Mouse (Mus musculus): ENCODE measurements around the gene Eda. TPM values are rescaled to one million over a fixed set of nuclear protein-coding genes. Genes with fewer than 3 reads are reported as not detected.

Eda gene
- polyA plus RNA-seq, 1 experiment = 1.9 TPM

DNA sequence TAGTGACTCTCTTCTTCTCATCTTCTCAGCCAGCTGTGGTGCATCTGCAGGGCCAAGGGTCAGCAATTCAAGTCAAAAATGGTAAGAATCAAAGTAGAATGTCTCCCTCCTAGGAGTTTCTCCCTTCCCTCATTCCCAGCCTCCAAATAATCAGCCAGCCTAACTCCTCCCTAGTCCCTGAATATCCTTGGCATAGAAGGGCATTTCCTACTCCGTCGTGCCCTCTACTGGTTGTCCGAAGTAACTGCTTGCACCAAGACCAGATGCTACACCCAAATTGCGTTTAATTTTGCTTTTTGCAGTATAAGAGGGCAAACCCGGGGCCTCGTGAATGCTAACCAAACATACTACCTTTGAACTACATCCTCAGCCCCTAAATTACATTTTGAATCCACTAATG lies 416.9 kb downstream of the Eda start:
- Histone ChIP-seq H3K9me3 (replicated peaks; ENCODE audit: control insufficient read depth, insufficient read depth, low read length, poor library complexity, severe bottlenecking) (no peaks in the 10 kb centered on the region), H3K27ac (ENCODE audit: insufficient read depth, low read length) (no peak overlapping the region), H3K36me3 (ENCODE audit: control insufficient read depth, insufficient read depth, low read length, poor library complexity, severe bottlenecking) (no peaks in the 10 kb centered on the region), H3K9ac (ENCODE audit: low read depth, poor library complexity, severe bottlenecking) (no peak overlapping the region), H3K27me3 (ENCODE audit: control insufficient read depth, insufficient read depth, low read length, poor library complexity, severe bottlenecking) (no peaks in the 10 kb centered on the region), H3K4me1 (ENCODE audit: control insufficient read depth, insufficient read depth, low read length) (no peaks in the 10 kb centered on the region), H3K4me3 (ENCODE audit: low read depth, low read length) (no peak overlapping the region)
- TF ChIP-seq POLR2A (IDR thresholded peaks at IDR 0.05; ENCODE audit: insufficient read depth, low read length) (no peak), CTCF (IDR thresholded peaks at IDR 0.05; ENCODE audit: low read depth, low read length) (peak; percentile 7)

GRCm38 (mm10) chrX:100394223-100394861 lies 418.9 kb downstream of the Eda start:
- Histone ChIP-seq H3K27ac (ENCODE audit: insufficient read depth, low read length) (no peak overlapping the region), H3K9me3 (replicated peaks; ENCODE audit: control insufficient read depth, insufficient read depth, low read length, poor library complexity, severe bottlenecking) (no peaks in the 10 kb centered on the region), H3K9ac (ENCODE audit: low read depth, poor library complexity, severe bottlenecking) (no peak overlapping the region), H3K4me3 (ENCODE audit: low read depth, low read length) (no peak overlapping the region), H3K36me3 (ENCODE audit: control insufficient read depth, insufficient read depth, low read length, poor library complexity, severe bottlenecking) (no peaks in the 10 kb centered on the region), H3K27me3 (ENCODE audit: control insufficient read depth, insufficient read depth, low read length, poor library complexity, severe bottlenecking) (no peaks in the 10 kb centered on the region), H3K4me1 (ENCODE audit: control insufficient read depth, insufficient read depth, low read length) (no peaks in the 10 kb centered on the region)
- TF ChIP-seq CTCF (IDR thresholded peaks at IDR 0.05; ENCODE audit: low read depth, low read length) = no peak
- TF ChIP-seq POLR2A (IDR thresholded peaks at IDR 0.05; ENCODE audit: insufficient read depth, low read length) = no peak
- no peak for TF ChIP-seq EP300 (IDR thresholded peaks at IDR 0.05; ENCODE audit: insufficient read depth, low read depth, low read length)

- Histone ChIP-seq H3K9me3 (replicated peaks; ENCODE audit: control insufficient read depth, insufficient read depth, low read length, poor library complexity, severe bottlenecking) (no peaks in the 10 kb centered on the region), H3K36me3 (ENCODE audit: control insufficient read depth, insufficient read depth, low read length, poor library complexity, severe bottlenecking) (no peaks in the 10 kb centered on the region), H3K4me3 (ENCODE audit: low read depth, low read length) (no peak overlapping the region), H3K27me3 (ENCODE audit: control insufficient read depth, insufficient read depth, low read length, poor library complexity, severe bottlenecking) (no peaks in the 10 kb centered on the region), H3K27ac (ENCODE audit: insufficient read depth, low read length) (no peak overlapping the region), H3K4me1 (ENCODE audit: control insufficient read depth, insufficient read depth, low read length) (no peaks in the 10 kb centered on the region), H3K9ac (ENCODE audit: low read depth, poor library complexity, severe bottlenecking) (no peak overlapping the region)
- TF ChIP-seq CTCF (IDR thresholded peaks at IDR 0.05; ENCODE audit: low read depth, low read length) (peak; percentile 53), POLR2A (IDR thresholded peaks at IDR 0.05; ENCODE audit: insufficient read depth, low read length) (no peak)
Measured at GRCm38 (mm10) chrX:100395026-100395425, 419.6 kb downstream of the Eda start.

- TF ChIP-seq EP300 (IDR thresholded peaks at IDR 0.05; ENCODE audit: insufficient read depth, low read depth, low read length) (no peak), CTCF (IDR thresholded peaks at IDR 0.05; ENCODE audit: low read depth, low read length) (no peak), POLR2A (IDR thresholded peaks at IDR 0.05; ENCODE audit: insufficient read depth, low read length) (no peak)
- Histone ChIP-seq H3K27me3 (ENCODE audit: control insufficient read depth, insufficient read depth, low read length, poor library complexity, severe bottlenecking) (no peaks in the 10 kb centered on the region), H3K27ac (ENCODE audit: insufficient read depth, low read length) (no peak overlapping the region), H3K4me1 (ENCODE audit: control insufficient read depth, insufficient read depth, low read length) (no peaks in the 10 kb centered on the region), H3K9me3 (replicated peaks; ENCODE audit: control insufficient read depth, insufficient read depth, low read length, poor library complexity, severe bottlenecking) (no peaks in the 10 kb centered on the region), H3K4me3 (ENCODE audit: low read depth, low read length) (no peak overlapping the region), H3K36me3 (ENCODE audit: control insufficient read depth, insufficient read depth, low read length, poor library complexity, severe bottlenecking) (no peaks in the 10 kb centered on the region), H3K9ac (ENCODE audit: low read depth, poor library complexity, severe bottlenecking) (no peak overlapping the region)
Measured at GRCm38 (mm10) chrX:100400900-100401299, 425.5 kb downstream of the Eda start.

DNA sequence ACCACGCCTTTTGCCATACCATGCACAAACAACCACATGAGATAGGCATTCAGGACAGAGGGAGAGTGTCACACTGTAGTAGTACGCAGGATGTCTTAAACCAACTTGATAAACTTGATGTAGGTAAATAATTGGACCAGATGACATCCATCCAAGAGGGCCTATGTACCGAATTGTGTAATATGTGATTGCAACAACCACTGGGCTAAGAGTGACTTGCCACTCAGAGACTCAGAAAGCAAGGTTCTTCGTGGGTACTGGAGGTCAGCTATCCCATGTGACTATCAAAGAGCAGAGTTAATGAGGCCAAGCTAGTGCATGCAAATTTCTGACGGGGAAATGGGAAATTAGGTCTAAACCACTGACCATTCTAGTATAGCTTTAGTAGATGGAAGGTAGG lies 426.3 kb downstream of the Eda start:
- no peak overlapping the region for H3K9ac ChIP-seq (ENCODE audit: low read depth, poor library complexity, severe bottlenecking)
- TF ChIP-seq POLR2A (IDR thresholded peaks at IDR 0.05; ENCODE audit: insufficient read depth, low read length) (no peak), EP300 (IDR thresholded peaks at IDR 0.05; ENCODE audit: insufficient read depth, low read depth, low read length) (no peak), CTCF (IDR thresholded peaks at IDR 0.05; ENCODE audit: low read depth, low read length) (no peak)
- no peaks in the 10 kb centered on the region for H3K4me1 ChIP-seq (ENCODE audit: control insufficient read depth, insufficient read depth, low read length)
- no peak overlapping the region for H3K27ac ChIP-seq (ENCODE audit: insufficient read depth, low read length)
- no peaks in the 10 kb centered on the region for H3K27me3 ChIP-seq (ENCODE audit: control insufficient read depth, insufficient read depth, low read length, poor library complexity, severe bottlenecking)
- no peak overlapping the region for H3K4me3 ChIP-seq (ENCODE audit: low read depth, low read length)
- no peaks in the 10 kb centered on the region for H3K36me3 ChIP-seq (ENCODE audit: control insufficient read depth, insufficient read depth, low read length, poor library complexity, severe bottlenecking)
- H3K9me3 ChIP-seq (replicated peaks; ENCODE audit: control insufficient read depth, insufficient read depth, low read length, poor library complexity, severe bottlenecking) = no peaks in the 10 kb centered on the region

DNA sequence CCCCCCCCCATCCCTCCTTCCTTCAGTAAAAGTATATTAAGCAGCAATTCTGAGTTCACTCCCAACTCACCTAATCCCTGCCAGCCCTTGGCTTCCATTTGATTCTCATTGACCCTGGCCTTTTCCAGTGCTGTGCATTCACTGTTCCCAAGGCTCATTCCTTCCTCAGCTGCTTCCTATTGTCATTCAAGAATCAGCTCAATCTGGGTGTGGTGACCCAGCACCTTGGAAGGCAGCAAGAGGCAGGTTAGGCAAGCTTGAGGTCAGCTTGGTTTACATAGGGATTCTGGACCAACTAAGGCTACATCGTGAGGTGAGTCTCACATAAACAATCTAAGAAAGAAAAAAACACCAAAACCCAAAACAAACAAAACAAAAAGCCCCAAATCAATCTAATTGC lies 433.8 kb downstream of the Eda start:
- no peaks in the 10 kb centered on the region for H3K27me3 ChIP-seq (ENCODE audit: control insufficient read depth, insufficient read depth, low read length, poor library complexity, severe bottlenecking)
- no peaks in the 10 kb centered on the region for H3K9me3 ChIP-seq (replicated peaks; ENCODE audit: control insufficient read depth, insufficient read depth, low read length, poor library complexity, severe bottlenecking)
- H3K27ac ChIP-seq (ENCODE audit: insufficient read depth, low read length) = no peak overlapping the region
- H3K36me3 ChIP-seq (ENCODE audit: control insufficient read depth, insufficient read depth, low read length, poor library complexity, severe bottlenecking) = no peaks in the 10 kb centered on the region
- TF ChIP-seq EP300 (IDR thresholded peaks at IDR 0.05; ENCODE audit: insufficient read depth, low read depth, low read length) = peak; percentile 77
- TF ChIP-seq POLR2A (IDR thresholded peaks at IDR 0.05; ENCODE audit: insufficient read depth, low read length) = no peak
- H3K4me3 ChIP-seq (ENCODE audit: low read depth, low read length) = no peak overlapping the region
- no peaks in the 10 kb centered on the region for H3K4me1 ChIP-seq (ENCODE audit: control insufficient read depth, insufficient read depth, low read length)
- H3K9ac ChIP-seq (ENCODE audit: low read depth, poor library complexity, severe bottlenecking) = no peak overlapping the region
